Mouse (Mus musculus) kidney, adult 8-10 months (tissue): Measurements from ENCODE around the gene Cavin1.
A peak's percentile ranks its signal among the peaks of the same experiment; 100 is the strongest.
"Not testable (repeated sequence)": the region's sequence is repeated elsewhere in the genome, so short reads cannot be mapped to it uniquely, and the experiment has no call there.

Experiments
- DNase-seq, 2 experiments: peaks; one replicate each; pipeline ENCODE4 v3.0.0; 2022

The Cavin1 gene

DNA sequence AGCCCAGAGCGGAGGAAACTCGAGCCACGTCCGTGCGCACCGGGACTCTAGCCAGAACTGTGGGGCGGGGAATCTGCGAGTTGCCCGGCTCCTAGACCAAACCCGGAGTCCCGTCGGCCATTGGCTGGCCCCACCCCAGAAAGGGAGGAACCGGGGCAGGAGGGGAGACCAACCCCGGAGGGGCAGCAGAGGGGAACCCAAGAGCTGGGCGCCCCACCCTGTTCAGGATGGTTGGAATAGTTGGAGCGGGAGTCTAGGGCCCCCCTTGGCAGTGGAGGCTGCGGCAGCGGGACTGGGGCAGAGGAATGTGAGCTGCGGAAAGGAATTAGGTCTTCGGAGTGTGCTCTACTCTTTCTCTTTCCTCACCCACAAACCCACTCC lies at the start of gene Cavin1:
Gene Cavin1, minus strand, starts transcription at position 331 of the 381 bp plus-strand sequence.
- peak; percentile 91 to 94 for DNase-seq

DNA sequence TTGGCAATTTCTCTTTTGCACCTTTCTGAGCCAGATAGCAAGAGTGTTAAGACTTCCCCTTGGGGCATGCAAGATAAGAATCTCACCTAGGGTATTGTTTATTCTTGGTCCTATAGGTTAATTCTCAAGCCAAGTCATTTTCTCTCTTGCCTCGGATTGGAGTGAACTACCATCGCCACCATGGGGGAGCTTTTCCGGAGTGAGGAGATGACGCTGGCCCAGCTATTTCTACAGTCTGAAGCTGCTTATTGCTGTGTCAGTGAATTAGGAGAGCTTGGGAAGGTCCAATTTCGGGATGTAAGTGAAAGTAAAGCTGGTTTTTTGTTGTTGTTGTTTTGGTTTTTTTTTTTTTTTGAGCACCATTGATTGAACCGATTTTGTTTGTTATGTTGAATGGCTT lies 41.0 kb upstream of the Cavin1 start:
- DNase-seq, result no peak

DNA sequence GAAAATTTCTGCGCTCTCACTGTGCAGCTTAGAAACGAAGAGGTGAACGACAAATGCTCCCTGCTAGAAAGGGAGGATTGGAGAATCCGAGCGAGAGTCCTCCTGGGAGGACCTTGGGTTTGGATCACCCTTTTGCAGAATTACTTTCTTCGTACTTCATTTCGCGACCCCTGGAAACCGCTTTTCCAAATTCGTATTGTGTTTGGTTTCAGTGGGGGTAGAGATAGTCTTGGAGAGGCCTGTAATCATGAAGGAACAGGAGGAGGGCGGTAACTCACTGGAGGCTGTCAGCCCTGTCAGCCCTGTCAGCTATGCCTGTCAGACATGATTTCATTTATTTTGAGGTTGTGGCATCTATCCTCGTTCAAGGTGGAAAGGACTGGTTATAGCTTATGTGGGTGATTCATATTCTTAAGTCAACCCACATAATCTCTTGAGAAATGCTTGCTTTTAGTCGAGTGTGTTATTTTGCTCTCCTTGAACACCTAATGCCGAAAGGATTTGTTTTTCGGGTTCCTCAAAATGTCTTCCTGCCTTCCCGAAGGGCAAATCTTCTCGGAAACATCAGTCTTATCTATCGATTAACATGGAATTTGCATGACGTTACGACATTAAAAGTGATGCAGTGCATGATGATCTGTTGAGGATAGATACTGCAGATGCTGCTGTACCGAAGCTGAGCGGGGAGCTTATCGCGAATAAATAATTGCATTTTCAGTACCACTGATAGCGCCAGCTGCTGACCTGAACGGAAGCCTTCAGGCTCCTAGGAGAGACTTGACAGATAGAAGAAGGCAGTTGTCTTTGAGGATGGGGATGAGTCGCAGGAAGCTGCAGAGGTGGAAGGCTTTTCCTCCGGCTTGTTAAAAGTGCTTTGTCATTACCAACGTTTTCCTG lies 39.4 kb upstream of the Cavin1 start:
- peak in 1 of 2 experiments; percentile 9 for DNase-seq

DNA sequence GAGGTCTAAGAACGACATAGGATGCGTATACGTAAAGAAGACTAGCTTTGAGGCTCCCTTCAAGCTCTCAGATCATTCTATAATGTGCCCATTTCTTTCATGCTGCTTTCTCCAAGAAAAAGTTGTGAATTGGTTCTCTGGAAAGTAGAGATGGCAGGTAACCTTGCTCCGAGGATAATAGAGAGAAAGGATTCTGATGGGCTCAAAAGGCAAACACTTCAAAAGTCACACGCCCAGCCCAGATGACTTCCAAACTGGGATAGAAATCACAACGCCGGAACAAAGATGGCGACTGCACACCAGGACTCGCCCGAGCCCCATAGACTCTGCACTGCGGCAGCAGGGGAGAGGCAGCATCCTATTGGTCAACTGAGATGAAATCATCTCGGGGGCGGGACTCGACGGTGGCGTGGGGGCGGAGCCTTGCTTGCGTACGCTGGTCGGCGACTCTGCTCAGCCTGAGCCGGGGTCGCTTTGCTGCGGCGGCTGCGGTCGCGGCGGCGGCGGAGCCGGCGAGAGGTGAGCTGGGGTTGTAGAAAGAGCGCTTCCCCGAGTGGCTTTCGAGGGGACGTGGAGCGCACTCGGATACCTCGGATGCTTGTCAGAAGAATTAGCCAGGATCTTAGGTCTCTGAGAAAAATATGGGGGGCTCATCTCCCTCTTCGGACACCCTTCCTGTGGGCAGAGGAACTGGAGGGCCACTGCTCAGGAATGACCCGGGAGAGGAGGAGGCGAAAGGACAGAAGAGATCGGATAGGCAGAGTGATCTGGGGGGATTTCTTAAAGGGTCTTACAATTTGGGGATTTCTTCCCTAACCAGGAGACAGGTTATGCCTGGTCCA lies 38.6 kb upstream of the Cavin1 start, which contains the start of gene Atp6v0a1:
Gene Atp6v0a1, plus strand, starts transcription at position 407 of the 842 bp plus-strand sequence.
- DNase-seq, result peak; percentile 97 to 98

DNA sequence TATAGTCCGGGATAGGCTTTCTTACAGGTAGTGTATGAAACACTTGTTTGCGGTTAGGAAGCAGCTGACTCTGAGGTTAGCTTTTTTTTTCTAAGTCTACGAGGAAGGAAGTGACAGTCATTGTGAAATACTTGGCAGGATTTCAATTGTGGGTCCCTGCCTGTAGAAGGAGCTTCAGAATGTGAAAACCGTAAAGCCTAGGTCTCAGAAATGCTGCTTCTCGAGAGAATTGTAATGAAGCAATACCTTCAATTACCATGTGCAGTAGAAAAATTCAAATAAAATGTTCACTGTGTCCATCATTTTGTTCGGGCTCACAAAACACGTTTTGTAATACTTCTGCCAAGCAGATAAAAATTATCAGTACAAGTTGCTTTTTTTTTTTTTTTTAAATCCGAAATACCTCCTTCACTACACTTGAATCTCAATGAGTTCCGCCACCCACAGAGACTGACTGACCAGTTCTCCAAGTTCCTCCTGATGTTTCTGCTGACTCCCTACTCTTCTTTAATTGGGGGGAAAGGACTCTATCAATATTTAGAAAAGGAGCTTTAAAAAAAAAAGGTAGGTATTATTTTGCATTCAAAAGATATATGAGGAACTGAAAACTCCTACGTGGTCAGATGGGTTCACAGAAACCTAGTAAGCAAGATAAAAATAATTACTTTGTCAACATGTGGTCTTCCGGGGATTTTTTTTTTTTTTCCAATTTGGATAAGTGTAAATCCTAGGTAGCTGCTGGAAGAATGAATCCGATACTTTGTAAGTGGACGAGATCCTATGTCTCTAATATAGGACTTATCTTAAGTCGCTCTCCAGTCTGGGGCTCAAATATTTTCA lies 37.7 kb upstream of the Cavin1 start:
- DNase-seq, result peak; percentile 13 to 51

DNA sequence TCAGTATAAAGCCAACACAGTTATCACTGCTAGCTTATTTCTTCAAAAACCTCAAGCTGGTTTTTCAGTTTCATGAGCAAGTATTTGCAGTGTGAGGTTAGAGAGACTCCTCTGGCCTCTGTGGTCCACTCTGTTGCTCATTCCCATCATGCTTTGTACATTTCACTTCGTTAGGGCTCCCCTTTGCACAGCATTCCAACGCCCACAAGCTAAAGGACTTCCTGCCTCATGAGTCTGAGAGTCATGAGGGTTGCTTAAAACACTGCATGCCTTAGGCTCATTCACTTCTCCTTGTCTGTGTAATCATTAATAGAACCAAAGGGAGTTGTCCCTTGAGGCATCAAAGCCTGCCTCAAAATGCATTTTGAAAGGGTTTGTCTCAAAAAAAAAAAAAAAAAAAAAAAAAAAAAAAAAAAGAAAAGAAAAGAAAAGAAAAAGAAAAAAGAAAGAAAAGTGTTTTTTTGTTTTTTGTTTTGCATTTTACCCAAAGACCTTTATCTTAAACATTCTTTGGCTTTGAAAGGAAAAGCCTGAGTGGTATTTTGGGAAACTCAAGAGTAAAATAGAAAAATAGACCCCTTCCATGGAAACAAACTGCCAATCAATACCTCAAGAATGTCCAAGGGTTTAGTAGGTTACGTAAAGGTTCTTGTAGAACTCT lies 32.5 kb upstream of the Cavin1 start:
- DNase-seq, result peak; percentile 30 to 66

DNA sequence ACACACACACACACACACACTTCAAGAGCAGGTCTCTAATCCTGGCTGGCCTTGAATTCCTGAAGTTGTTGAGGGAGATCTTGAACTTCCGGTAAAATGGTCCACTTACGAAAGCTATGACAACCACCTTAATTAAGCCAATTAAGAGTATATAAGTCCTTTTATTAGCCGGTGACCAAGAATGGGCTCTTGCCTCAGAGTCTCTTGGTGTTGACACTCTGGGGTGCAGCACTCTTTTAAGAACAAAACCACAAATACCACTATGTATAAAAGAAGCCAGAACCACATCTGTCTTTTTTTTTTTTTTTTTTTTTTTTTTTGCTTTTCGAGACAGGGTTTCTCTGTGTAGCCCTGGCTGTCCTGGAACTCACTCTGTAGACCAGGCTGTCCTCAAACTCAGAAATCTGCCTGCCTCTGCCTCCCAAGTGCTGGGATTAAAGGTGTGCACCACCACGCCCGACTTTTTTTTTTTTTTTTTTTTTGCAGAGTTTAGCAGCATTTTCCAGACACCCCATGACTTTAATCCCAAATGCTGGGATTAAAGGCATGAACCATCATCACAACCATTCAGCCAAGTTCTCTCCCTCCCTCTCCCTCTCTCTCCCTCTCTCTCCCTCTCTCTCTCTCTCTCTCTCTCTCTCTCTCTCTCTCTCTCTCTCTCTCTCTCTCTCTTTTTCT lies 31.3 kb upstream of the Cavin1 start:
- not testable (repeated sequence) for DNase-seq

DNA sequence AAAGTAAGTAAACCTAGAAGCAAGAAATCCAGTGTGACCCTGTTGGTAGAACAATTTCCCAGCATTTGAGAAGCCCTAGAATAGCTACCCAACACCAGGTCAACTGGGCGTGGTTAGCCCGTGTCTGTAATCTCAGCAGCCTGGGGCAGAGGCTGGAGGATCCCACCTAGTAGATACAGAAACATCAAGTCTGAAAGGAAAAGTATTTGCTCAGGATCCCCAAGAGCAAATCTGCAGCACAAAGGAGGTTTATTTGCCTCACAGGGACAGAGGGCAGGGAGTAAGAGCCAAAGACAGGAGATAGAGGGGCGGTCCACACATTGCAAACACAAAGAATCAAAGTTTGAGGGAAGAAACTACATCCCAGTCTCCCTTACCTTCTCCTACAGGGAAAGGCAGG lies 28.6 kb upstream of the Cavin1 start:
- no peak for DNase-seq

DNA sequence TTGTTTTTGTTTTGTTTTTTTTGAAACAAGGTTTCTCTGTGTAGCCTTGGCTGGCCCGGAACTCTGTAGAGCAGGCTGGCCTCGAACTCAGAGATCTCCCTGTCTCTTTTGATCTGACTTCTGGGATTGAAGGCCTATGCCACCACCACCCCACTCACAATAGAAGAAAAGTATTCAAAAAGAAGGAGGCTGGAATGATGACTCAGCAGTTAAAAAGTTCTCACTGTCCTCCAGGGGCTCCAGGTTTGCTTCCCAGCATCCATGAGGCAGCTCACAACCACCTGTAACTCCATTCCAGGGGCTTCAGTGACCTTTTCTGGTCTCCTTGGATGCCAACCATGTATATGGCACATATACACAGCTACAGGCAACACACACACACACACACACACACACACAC lies 28.1 kb upstream of the Cavin1 start:
- DNase-seq, result no peak

DNA sequence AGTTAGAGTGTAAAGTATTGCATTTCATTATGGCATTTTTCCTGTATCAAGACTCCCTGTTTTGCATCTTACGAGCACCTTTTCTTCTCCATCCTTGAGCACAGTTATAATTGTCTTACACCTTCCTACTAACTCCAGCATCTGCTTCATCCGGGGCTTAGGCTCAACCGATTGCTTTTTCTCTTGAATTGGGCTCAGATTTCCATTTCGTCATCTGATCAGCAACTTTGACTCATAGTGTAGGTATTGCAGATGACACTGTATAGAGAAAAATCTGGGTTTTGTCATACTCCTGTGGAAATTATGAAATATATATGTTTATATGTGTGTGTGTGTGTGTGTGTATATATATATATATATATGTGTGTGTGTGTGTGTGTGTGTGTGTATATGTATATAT lies 25.8 kb upstream of the Cavin1 start:
- no peak for DNase-seq

DNA sequence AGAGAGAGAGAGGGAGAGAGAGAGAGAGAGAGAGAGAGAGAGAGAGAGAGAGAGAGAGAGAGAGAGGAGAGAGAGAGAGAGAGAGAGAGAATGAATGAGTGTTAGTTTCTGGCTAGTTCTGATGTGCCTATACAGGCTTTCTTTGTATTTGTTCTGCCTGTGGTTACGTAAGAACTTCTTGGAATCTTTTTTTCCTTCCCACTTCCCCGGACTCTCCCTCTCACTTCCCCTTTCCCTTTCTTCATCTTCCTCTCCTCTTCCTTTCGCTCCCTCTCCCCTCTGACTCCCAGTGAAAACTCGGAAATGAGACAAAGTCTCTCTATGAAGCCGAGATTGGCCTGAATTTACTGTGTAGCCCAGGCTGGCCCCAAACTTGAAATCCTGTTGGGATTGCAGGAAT lies 24.0 kb upstream of the Cavin1 start:
- no peak for DNase-seq

DNA sequence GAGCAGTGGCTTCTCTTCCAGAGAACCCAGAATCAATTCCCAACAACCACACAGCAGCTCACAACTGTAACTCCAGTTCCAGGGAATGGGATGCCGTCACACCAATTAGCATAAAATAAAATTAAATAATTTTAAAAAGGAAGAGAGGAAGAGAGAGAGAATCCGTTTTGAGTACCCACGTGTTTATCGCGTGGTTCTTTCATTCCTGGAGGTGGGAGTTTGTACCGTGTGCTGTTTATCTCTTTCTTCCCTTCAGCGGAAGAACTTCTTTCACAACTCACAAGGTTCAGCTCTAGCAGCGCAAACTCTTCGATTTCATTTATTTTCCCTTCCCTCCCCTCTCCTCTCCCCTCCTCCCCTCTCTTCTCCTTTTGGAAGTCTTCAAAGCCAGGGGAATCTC lies 23.5 kb upstream of the Cavin1 start:
- no peak for DNase-seq

DNA sequence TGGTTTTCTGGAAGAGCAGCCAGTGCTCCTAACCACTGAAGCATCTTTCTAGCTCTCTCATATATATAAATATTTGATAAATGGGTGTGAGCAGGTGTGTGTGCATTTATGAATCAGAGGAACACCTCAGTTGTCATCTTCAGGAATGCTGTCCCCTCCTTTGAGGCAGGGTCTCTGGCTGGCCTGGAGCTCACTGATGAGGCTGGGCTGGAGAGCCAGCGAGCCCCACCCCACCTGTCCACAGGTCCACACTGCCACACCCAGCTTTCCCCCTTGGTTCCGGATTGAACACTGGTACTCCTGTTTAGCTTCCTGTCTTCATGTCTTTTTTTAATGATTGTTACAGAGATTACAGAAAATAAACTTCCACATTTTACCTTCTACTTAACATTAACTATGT lies 22.8 kb upstream of the Cavin1 start:
- DNase-seq, result no peak

DNA sequence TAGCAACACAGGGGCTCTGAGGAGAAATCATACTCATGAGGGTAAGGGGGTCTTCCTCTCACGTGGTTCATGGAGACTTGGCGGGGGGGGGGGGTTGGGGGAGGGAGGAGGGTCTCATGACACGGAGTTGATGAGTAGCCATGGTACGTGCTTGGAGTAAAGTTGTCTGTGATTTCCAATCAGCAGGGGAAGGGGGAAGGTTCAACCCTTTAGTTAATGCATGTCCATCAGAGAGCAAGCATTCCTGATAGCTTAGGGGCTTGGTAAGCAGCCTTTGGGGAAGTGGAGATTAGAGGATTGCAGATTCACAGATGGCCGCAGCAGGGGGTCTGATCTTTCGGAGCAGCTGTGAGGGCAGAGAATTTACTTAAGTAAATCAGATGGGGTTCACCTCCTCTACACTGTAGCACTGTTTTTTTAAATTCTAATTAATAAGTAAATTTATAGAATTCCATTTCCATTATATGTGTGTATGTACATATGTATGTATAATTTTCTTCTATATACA lies 20.4 kb upstream of the Cavin1 start:
- no peak for DNase-seq

DNA sequence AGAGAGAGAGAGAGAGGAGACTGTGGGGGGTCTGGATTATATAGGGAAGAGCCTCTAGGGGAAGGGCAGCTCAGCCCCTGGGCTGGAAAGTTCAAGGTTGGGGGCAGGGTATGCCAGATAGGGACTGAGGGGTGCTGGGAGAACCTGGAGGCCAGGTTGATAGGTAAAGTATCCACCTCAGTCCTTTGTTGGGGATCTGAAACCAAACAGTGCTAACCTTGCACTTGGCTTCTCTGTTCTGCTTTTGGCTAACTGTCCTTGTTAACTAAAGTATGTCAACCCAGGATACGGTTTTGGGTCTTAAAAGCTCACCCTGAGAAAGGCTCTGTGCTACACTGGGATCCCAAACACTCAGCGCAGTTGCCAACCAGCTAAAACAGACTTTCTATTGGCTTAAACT lies 19.0 kb upstream of the Cavin1 start:
- DNase-seq, result no peak

DNA sequence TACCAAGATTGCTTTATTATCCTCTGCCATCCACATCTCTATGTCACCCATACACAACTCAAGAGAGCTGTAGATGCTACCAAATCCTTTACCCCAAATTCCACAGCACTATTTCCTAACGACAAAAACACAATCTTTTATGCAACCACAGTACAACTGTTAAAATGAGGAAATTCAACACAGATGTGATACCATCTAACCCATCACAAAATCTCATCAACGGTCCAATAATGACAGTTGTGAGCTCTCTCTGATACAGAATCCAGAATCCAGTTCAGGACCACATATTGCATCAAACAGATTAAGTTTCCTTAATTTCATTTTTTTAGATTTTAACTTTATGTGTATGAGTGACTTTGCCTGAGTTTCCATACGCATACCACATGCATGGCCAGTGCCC lies 18.0 kb upstream of the Cavin1 start:
- DNase-seq, result no peak

DNA sequence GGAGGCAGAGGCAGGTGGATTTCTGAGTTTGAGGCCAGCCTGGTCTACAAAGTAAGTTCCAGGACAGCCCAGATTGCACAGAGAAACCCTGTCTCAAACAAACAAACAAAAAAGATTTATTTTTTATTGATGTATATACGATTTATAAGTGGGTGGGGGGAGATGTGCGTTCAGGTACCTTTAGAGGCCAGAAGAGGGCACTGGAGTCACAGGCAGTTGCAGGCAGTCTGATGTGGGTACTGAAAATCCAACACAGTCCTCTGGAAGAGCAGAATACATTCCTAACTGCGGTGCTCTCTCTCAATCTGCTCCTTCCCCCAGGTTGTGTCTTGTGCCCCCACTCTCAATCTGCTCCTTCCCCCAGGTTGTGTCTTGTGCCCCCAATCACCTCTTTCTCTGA lies 14.9 kb upstream of the Cavin1 start:
- DNase-seq, result no peak

DNA sequence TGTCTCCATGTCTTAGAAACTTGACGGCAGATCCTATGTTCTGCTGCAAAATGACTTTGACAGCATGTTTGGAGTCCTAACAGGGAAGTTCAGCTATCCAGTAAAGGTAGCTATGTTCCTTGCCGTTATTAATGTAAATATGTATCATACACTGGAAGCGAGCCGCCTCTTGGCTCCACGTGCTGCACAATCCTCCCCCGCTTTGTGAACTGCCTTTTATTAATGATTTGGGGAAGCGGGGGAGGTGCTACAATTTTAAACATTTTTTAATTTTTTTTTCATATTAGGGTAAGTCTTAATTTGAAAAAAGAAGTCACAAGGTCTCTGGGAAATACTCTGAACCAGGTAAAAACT lies 13.1 kb upstream of the Cavin1 start:
- DNase-seq, result no peak

DNA sequence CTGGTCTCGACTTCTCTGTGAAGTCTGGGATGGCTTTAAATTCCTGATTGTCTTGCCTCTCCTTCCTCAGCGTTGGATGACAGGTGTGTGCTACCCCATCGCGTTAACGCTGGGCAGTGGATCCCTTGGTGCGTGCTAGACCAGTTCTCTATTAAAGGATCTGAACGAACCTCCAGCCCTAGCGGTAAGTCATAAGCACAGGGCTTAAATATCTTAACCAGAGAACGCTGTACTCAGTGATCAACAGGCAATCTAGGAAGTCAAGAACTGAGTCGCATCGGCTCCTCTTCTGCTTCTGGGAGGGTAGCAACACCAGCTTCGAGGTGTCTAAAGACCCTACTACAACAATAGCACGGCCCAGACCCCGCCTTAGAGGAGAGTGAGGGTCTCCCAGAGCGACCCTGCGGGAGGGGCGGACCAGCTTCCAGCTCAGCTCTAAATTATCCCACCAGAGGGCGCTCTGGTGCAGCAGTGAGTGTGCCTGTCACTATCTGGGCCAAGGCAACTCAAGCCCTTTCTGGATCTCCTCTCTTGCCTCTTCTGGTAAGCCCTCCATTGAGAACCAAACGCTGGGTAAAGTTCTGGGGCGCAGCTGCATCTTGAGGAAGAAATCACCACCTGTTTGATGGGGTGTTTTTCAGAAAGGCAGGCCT lies 12.6 kb upstream of the Cavin1 start:
- peak; percentile 51 to 77 for DNase-seq

DNA sequence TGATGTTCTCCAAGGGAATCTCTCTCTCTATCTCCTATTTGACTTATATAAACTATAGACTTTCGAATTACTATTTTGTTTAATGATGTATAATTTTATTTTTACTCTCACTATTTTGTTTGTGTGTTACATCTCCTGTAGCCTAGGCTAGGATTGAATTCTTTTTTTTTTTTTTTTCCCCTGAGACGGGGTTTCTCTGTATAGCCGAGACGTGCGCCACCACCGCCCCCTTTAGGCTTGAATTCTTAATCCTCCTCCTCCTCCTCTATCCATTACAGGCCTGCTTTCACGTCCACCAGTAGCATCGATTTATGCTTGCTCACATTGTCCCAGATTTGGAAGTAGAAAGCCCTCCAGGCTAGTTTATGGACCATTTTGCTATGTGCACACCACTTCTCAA lies 11.4 kb upstream of the Cavin1 start:
- DNase-seq, result no peak

DNA sequence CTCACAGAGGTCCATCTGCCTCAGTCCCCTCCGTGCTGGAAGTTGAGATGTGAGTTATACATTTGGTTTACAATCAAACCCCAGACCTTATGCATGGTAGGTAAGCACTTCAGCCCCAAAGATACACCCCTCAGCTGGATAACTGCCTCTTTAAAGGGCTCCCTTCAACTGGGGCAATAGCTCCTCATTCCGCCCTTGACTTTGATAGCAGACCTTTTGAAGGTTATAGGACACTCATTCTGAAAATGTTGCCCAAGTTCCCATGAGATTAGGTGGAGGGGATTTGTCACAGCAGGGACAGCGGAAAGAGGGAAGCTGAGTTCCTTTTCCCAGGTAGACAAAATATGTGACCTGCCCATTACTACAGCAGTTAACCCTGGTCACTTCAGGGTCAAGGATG lies 10.5 kb upstream of the Cavin1 start:
- DNase-seq, result no peak
